Mouse (Mus musculus) mouse embryonic stem cell (cell line): ENCODE measurements around the gene Cbln3.

Experiments used
- in situ Hi-C, 2 experiments: fragments of 300-500 bp; cut with MboI; formaldehyde crosslinking; loops; 1 replicate in 1 of 2; 3 replicates in 1 of 2; pipeline ENCODE4 v1.14.3; 2019 to 2020; ENCODE audit warnings: low sequenced_read_pairs in 2 of 2, low pct_unique_long_range_greater_than_20kb in 1 of 2, mixed read lengths in 1 of 2; ENCODE audit not compliant: unreplicated experiment in 1 of 2

The Cbln3 gene

DNA sequence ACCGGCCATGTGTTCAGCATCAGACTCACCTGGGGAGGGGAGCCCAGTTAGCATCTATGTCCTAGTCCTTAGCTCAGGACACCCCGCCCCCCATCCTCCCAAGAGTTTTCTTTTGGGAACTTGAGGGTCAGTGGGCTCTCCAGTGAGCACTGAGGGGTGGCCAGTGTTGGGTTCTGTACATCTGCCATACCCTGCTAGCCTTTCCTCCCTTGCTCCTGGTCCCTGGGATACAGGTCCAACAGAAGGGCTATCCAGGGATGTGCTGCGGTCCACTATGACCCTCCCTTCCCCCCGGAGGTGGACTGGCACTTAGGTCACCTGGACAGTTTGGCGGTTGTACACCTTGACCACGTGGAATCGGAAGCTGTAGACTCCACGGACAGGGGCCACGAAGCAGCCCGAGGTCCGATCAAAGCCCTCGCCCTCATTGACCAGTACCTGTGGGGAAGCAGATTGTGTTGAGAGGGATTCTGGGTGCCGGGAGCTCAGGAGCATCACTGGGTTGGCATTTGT is 987 bp downstream of the Cbln3 start:
- in situ Hi-C loops = no loop called here

DNA sequence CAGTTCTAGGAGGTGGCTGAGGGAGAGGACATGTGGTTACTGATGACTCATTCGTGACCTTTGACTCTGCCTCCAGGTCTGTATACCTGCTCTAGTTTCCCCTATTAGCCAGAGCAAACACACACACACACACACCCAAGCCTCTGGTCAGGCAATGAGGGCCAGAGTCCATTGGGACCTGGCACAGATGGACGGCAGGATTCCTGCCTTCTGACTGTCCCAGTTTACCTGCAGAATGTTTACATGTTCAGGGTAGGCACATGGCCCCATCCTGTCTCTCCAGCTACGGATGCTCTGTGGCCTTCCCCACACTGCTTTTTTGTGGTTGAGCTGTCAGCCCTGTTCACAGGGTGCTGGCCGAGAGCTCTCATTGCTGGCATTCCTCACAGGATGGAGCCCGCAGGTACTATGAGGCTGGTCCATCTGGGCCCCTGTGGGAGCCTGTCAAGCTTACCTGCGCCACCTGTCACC is 2.0 kb downstream of the Cbln3 start:
- in situ Hi-C loops = no loop called here

DNA sequence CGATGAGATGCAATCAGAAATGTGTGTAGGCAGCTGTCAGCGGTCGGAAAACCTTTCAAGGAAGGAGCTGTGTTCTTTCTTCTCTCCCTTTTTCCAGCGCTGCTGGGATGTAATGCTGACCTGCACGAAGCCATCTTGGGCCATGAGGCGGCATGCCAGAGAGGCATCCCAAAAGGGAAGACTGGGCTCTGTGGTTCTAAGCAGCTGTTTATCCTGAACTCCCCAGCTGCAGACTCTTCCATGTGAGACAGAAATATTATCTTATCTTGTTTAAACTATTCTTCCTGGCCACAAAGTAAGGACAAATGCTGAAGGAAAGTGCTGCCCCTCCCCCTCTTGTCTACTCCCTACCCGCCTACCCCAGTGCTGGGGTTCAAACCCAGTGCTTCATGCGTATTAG is 3.2 kb downstream of the Cbln3 start:
- in situ Hi-C loops = no loop called here

DNA sequence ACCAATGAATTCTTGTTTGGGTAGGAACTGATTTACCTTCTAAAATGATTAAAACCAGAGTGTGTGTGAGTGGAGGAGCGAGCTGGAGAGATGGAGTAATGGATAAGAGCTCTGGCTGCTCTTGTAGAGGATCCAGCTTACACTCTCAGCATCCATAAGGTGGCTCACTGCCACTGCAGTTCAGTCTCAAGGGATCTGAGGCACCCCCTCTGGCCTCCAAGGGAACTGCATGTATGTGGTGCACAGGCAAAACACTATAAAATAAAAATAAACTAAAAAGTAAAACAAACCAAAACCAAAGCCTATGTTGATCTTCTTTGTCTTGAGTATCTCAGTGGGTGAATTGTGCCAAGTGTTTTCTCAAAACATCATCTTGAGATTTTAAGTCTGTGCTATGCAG is 4.6 kb downstream of the Cbln3 start:
- in situ Hi-C loops = loop anchor here in 1 of 2 experiments (5.0 kb wide), 1 partner anchor 33 kb away; no protein-coding TSS in a partner anchor

DNA sequence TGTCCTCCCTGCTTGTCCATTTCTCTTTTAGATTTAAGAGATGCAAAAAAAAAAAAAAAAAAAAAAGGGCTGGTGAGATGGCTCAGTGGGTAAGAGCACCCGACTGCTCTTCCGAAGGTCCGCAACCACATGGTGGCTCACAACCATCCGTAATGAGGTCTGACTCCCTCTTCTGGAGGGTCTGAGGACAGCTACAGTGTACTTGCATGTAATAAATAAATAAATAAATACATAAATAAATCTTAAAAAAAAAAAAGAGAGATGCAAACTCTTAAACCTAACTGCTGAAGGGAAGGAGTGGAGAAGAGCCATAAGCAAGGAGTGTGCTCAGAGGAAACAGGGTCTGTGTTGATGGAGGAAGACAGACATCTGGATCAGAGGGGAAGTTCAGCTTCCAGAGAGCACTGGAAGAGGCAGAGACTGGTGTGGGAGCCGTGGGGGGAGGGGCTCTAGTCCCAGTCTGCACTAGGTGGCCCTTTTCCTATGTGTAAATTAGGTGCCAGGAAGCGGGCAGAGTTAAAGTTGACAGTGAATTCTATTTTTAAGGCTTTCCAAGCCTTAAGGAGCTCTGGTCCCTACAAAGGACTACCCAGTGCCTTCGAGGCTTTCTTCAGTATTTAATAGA is 5.8 kb downstream of the Cbln3 start:
- in situ Hi-C loops = loop anchor here in 1 of 2 experiments (5.0 kb wide), 1 partner anchor 34 kb away; no protein-coding TSS in a partner anchor

DNA sequence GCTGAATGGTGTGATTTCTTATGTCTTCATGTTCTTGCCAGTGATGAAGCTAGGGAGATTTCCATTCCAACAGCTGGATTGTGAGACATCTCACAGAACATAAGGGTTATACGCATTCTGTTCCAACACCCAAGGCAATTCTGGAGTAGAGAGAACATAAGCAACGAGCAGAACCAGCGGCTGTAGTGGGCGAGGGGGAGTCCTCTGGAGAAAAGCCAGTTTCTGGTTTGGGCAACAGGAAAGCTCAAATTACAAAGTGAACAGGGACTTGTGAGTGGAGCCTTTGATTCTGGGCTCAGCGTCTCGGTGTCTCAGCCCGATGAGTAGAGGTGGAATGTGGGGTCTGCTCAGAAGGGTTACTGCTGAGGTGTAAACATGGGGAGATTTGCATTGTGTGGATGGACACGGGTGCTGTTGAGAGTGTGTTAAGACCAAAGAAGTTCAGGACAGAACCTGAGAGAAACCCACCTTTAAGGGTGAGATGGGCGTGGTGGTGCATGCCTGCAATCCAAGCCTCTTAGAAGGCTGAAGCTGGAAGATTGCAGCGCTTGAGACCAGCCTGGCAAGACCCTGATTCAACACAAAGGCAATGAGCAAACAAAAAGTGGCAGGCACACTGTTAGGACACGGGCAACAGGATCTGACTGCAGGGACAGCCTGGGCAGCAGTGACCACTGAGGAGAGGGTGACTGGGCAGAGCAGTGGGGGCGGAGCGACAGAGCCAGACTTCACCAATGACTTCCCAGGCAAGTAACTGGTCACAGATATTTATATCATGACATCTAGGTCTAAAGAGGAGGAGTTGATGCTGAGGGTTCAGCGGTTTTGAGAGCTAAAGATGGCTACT is 6.5 kb downstream of the Cbln3 start:
- in situ Hi-C loops = loop anchor here in 1 of 2 experiments (5.0 kb wide), 1 partner anchor 35 kb away; no protein-coding TSS in a partner anchor

DNA sequence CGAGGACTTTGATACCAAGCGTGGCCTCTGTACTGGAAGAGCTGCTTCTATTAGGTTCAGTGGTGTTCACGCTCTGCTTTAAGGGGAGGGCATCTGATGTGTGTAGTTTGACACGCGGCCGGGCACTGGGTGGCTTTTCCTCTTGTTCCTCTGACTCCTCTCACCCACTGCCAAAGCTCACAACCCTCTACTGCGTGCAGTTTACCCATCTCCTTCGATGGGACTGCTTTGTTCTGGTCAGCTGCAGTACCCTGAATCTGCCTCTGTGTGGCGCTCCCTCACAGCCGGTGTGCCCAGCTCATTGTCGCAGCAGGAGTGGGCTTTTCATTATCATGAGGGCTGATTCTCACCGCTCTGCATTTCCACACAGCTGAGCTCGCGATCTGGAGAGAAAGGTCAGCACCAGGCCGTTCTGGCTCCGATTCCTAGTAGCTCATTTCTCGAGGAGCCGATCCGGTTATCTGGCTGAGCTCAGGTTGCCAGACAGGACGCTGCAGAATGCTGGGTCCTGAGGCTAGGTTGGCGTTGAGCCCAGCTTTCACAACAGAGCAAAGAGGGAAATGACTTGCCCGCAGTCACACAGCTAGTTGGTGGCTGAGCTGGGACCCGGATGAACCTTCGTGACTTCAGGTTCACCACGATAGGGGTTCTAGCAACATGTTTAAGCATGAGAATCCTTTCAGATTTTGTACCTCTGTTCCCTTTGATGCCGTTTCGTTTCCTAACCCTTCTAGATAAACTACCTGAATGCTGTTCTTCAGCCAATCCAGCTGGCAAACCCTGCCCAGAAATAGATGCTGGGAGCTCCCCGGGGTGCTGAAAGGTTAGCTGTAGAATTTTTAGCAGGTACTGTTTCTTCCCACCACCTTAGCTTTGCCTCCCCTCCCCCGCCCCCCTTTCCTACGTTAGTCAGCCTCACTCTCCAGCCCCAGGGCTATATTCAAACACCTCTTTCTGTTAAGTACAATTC is 10.2 kb downstream of the Cbln3 start:
- in situ Hi-C loops = no loop called here

DNA sequence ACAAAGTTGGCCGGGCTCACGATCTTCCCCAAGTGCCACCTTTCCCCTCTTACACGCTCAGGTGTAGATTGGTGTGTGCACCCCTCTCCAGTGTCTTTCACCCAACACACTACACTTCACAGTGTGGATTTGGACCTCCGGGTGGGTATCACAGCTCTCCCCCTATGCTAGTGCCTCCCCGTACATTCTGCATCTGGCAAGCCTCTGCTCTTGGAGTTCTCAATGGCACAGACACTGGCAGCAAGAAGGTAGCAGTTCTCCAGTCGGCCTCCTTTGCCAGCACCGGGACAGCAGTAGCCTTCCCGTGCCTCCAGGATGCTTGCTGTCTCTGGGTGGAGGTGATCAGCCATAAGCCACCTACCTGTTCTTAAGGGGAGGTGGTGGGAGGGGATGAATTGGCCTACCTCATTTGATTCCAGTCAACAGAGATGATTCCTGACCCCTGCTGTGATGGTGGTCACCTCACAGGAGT is 10.9 kb downstream of the Cbln3 start:
- in situ Hi-C loops = no loop called here

DNA sequence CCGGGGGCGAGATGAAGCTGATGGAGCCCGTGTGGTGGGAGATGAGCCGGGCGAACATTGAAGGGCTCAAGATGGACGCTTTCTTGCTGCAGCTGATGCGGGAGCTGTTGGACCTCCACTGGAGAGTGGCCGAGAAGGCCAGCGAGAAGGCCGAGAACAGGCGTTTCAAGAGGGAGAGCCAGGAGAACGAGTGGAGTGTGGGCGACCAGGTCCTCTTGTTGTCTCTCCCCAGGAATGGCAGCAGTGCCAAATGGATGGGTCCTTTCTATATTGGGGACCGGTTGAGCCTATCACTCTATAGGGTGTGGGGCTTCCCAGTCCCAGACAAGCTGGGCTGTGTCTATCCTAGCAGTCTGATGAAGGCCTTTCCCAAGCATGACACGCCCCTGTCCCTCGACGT is 11.6 kb downstream of the Cbln3 start:
- in situ Hi-C loops = no loop called here

DNA sequence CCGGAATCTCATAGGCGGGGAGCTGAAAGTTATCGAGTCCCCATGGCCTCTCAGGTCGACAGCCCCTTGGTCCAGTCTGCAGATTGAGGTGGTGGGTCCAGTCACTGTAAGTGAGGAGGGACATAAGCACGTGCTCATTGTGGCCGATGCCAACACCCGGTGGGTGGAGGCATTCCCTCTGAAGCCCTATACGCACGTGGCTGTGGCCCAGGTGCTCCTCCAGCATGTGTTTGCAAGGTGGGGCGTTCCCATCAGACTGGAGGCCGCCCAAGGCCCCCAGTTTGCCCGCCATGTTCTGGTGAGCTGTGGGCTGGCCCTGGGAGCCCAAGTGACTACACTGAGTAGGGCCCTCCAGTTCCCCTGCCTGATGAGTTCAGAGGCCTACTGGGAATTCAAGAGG is 12.2 kb downstream of the Cbln3 start:
- in situ Hi-C loops = no loop called here

DNA sequence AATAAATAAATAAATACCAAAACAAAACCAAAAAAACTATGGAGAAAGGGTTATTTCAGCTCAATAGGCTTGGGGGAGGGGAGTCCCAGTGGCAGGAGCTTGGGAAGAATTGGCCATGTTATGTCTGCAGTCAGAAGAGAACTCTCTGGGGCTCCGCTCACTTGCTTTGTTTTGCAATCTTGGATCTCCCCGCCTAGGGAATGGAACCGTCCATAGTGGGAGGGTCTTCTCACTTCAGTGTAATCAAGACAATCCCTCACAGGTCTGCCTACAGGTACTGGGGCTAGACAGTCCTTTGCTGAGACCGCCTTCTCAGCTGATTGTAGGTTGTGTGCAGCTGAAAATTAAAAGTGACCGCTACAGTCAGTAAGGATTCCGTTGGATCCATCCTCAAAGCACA is 14.7 kb downstream of the Cbln3 start:
- in situ Hi-C loops = no loop called here

DNA sequence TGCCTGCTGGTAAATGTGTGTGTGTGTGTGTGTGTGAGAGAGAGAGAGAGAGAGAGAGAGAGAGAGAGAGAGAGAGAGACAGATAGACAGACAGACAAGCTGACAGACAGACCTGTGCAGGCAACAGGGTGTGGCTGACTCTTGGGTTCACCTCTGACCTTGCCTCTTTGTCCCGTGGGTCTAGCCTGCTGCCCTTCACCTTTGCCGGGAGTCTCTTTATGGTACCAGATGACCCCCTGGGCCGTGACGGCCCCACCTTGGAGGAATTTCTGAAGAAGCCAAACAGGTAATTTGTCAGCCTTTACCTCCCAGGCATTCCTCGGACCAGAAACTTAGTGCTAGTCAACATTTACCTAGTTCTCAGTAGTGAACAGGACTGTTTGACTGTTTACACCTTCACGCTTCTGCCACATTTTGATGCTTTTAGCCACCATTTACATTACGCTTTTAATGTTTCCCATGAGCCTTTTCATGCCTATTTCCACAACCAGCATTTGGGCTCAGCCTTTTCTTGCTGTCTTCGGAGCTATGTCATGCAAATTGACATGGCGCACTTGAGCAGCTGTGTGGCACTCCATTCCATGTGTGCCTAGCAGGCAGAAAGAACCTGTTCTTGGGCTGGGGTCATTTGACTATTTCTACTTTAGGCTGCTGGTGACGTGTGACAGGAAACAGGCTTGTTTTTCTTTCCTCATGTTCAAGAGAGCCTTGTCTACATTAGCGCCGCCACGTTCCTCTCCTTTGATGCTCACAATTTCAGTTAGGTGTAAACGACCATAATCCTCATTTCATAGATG is 15.8 kb downstream of the Cbln3 start:
- in situ Hi-C loops = no loop called here

DNA sequence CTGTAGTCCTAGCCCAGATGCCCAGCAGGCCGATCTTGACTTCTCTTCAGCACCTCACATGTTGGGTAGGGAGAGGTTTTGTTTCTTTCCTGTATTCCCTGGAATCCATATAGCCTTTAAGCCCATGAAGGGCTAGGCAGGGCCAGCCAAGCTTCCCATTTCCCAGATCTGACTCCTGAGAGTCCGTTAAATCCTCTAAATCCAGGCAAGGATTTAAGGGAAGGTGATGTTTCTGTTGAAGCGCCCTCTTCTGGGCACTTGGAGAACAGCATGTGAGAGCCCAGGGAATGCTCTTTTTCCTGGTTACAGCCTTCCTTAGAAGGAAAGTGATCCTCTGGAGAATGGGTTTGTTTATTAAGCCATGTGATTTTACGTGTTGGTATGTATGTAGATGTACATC is 17.2 kb downstream of the Cbln3 start:
- in situ Hi-C loops = no loop called here

DNA sequence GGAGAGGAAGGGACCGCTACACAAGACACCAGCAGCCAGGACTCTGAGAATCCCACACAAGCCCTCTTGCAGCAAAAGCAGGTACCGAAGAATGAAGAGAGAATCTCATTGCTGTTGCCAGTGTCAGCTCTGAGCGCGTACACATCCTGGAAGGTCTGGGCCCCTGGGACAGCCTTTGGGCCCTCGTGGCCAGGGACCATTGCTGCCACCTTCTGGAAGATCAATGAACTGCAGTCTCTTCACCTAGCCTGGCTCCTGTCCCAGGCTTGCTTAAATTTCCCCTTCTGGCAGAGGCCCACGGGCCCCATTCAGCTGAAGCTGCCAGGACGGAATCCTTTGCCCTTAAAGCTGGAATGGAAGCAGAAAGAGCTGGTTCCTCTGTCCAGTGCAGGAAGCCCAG is 20.4 kb downstream of the Cbln3 start:
- in situ Hi-C loops = loop anchor here (5.0 kb wide), 1 partner anchor 41 kb away; the partner anchor contains the start of gene Nfatc4 (in 2 of the 2)

DNA sequence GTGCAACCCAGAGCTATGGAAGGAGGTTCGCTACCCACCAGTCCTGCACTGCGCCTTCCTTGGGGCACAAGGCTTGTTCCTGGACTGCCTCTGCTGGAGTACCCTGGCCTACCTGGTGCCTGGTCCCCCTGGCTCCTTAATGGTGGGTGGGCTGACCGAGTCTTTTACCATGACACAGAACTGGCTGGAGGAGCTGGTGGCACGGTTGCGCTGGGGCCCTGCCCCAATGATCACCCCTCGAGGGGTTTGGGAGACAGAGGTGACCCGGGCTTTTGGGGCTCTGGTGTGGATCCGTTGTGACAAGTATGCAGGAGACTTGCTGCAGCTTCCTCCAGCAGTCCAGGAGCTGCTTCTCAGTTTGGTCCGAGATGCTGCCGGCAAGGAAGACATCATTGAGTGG is 21.2 kb downstream of the Cbln3 start:
- in situ Hi-C loops = loop anchor here (5.0 kb wide), 1 partner anchor 41 kb away; the partner anchor contains the start of gene Nfatc4 (in 2 of the 2)

DNA sequence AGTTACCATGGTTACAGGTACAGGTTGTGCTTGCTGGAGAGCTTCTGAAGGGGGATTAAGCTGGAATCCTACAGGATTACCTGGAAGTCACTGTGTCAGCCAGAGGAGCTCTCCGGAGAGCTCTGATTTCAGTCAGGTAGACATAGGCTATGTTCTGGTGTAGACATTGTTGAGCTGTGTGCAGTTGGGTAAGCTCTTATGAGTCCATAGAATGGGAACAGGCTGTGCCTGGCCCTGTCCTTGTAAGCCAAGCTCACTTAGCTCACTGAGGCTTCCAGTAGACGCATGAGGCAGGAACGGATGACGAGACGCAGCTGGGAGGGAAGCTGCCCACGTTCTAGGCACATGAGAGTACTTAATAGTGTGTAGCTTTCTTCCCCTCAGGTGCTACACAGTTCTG is 22.0 kb downstream of the Cbln3 start:
- in situ Hi-C loops = loop anchor here (5.0 kb wide), 1 partner anchor 40 kb away; the partner anchor contains the start of gene Nfatc4 (in 2 of the 2)

DNA sequence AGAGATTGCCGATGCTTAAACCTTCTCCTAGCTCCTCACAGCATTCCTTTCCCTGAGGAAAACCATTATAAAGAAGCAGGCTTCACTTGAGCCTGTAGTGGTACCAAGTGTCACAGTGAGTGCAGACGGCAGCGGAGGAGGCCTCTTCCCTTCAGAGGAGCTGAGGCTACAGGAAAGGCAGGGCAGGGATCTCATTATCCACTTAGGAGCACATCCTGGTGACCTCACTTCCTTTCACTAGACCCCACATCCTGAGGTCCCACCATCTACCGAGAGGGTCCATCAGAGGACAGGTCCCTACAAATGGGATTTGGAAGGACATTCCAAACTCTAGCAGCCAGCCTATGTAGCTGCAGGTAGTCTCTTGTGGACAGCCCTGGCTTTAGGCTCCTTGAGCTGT is 26.6 kb downstream of the Cbln3 start:
- in situ Hi-C loops = loop anchor here in 1 of 2 experiments (10.0 kb wide), 1 partner anchor 57 kb away; no protein-coding TSS in a partner anchor
